Mouse (Mus musculus) CH12.LX (cell line): ENCODE results near the gene Arrdc3. TPM values are rescaled to one million over a fixed set of nuclear protein-coding genes. Genes with fewer than 3 reads are reported as not detected.

ENCODE experiments used
- DNase-seq: peaks from one replicate; pipeline ENCODE4 v3.0.0-alpha.2; 2013; ENCODE audit errors: extremely low read depth
- H3K27ac ChIP-seq: 2 replicates; pipeline ENCODE4 v1.5.1; 2012; ENCODE audit warnings: low read depth, mild to moderate bottlenecking, control low read depth, moderate library complexity; ENCODE audit not compliant: insufficient read depth
- H3K27me3 ChIP-seq: replicated peaks from 2 replicates; pipeline ENCODE3; 2012; ENCODE audit warnings: inconsistent platforms
- H3K36me3 ChIP-seq, 2 experiments: replicated peaks in 1 of 2; 2 replicates each; pipeline versions ENCODE3 to v1.6.1; 2012; ENCODE audit warnings: inconsistent platforms in 1 of 2, low read length in 1 of 2, mild to moderate bottlenecking in 1 of 2, mixed read lengths in 1 of 2, moderate library complexity in 1 of 2; ENCODE audit not compliant: control insufficient read depth in 1 of 2, insufficient read depth in 1 of 2
- H3K4me1 ChIP-seq, 2 experiments: 2 replicates each; pipeline ENCODE4 v1.6.1; 2012; ENCODE audit warnings: inconsistent platforms in 1 of 2, moderate library complexity in 1 of 2; ENCODE audit not compliant: insufficient read depth in 2 of 2, control insufficient read depth in 1 of 2
- H3K4me2 ChIP-seq: 2 replicates; pipeline ENCODE4 v1.6.1; 2012; ENCODE audit warnings: low read depth, mild to moderate bottlenecking, control low read depth; ENCODE audit not compliant: poor library complexity, insufficient read depth, severe bottlenecking
- H3K4me3 ChIP-seq, 3 experiments: fragments of 150-350 bp in 1 of 3; sonication (generic) in 1 of 3; replicated peaks in 1 of 3; 2 replicates each; pipeline versions ENCODE3 to v1.5.1; 2011 to 2012; ENCODE audit warnings: low read depth in 2 of 3, low read length in 2 of 3, mild to moderate bottlenecking in 2 of 3, moderate library complexity in 2 of 3, control low read depth in 1 of 3, improper control_type of control experiment in 1 of 3, inconsistent platforms in 1 of 3, mixed read lengths in 1 of 3; ENCODE audit not compliant: poor library complexity in 1 of 3
- H3K79me2 ChIP-seq: replicated peaks from 2 replicates; pipeline ENCODE4 v1.6.1; 2012; ENCODE audit warnings: mild to moderate bottlenecking, moderate library complexity; ENCODE audit not compliant: control insufficient read depth, poor library complexity, insufficient read depth, severe bottlenecking; ENCODE audit errors: extremely low read depth
- H3K9ac ChIP-seq: 2 replicates; pipeline ENCODE4 v1.6.1; 2012; ENCODE audit warnings: low read depth, mild to moderate bottlenecking, control low read depth, moderate library complexity; ENCODE audit not compliant: insufficient read depth
- H3K9me3 ChIP-seq: replicated peaks from 2 replicates; pipeline ENCODE3; 2012; ENCODE audit warnings: low read length, inconsistent platforms, mixed read lengths
- CHD1 ChIP-seq: IDR thresholded peaks from 2 replicates; pipeline ENCODE4 v1.6.1; 2012; ENCODE audit warnings: low read depth, low read length, improper control_type of control experiment, inconsistent platforms
- EP300 ChIP-seq: IDR thresholded peaks from 2 replicates; pipeline ENCODE4 v1.6.1; 2011; ENCODE audit warnings: low read length, improper control_type of control experiment
- ETS1 ChIP-seq: conservative IDR thresholded peaks from 2 replicates; pipeline ENCODE4 v1.6.1; 2012; ENCODE audit warnings: low read depth, mild to moderate bottlenecking, inconsistent platforms, low read length, improper control_type of control experiment, moderate library complexity
- GABPA ChIP-seq: IDR thresholded peaks from 2 replicates; pipeline ENCODE4 v1.6.1; 2012; ENCODE audit warnings: low read depth, low read length, improper control_type of control experiment, inconsistent platforms; ENCODE audit not compliant: insufficient replicate concordance
- HCFC1 ChIP-seq: IDR thresholded peaks from 2 replicates; pipeline ENCODE4 v1.6.1; 2012; ENCODE audit warnings: low read depth, mild to moderate bottlenecking, inconsistent platforms, low read length, improper control_type of control experiment
- IRF4 ChIP-seq: IDR thresholded peaks from 2 replicates; pipeline ENCODE4 v1.6.1; 2014; ENCODE audit warnings: low read depth, mild to moderate bottlenecking, inconsistent platforms, low read length, improper control_type of control experiment
- JUN ChIP-seq: IDR thresholded peaks from 2 replicates; pipeline ENCODE4 v1.6.1; 2011; ENCODE audit warnings: low read depth, mild to moderate bottlenecking, low read length, improper control_type of control experiment, moderate library complexity; ENCODE audit not compliant: insufficient read depth
- JUND ChIP-seq: conservative IDR thresholded peaks from 2 replicates; pipeline ENCODE4 v1.6.1; 2011; ENCODE audit warnings: low read depth, low read length, improper control_type of control experiment
- KAT2A ChIP-seq: IDR thresholded peaks from 2 replicates; pipeline ENCODE4 v1.6.1; 2012; ENCODE audit warnings: low read length, improper control_type of control experiment, inconsistent platforms; ENCODE audit not compliant: insufficient replicate concordance
- MAFK ChIP-seq: IDR thresholded peaks from 2 replicates; pipeline ENCODE4 v1.6.1; 2011; ENCODE audit warnings: low read length, improper control_type of control experiment; ENCODE audit not compliant: insufficient replicate concordance
- MEF2A ChIP-seq: IDR thresholded peaks from 2 replicates; pipeline ENCODE4 v1.6.1; 2014; ENCODE audit warnings: low read depth, mild to moderate bottlenecking, inconsistent platforms, low read length, improper control_type of control experiment, borderline replicate concordance
- MXI1 ChIP-seq: IDR thresholded peaks from 2 replicates; pipeline ENCODE4 v1.6.1; 2011; ENCODE audit warnings: mild to moderate bottlenecking, low read depth, low read length, improper control_type of control experiment
- MYC ChIP-seq: IDR thresholded peaks from 2 replicates; pipeline ENCODE4 v1.6.1; 2011; ENCODE audit warnings: low read depth, mild to moderate bottlenecking, improper control_type of control experiment, low read length
- NRF1 ChIP-seq: IDR thresholded peaks from 2 replicates; pipeline ENCODE4 v1.6.1; 2014; ENCODE audit warnings: low read depth, mild to moderate bottlenecking, inconsistent platforms, low read length, improper control_type of control experiment, moderate library complexity
- PAX5 ChIP-seq: IDR thresholded peaks from 2 replicates; pipeline ENCODE4 v1.6.1; 2012; ENCODE audit warnings: low read length, inconsistent platforms, mixed read lengths
- POLR2A ChIP-seq: IDR thresholded peaks from 2 replicates; pipeline ENCODE4 v1.6.1; 2011; ENCODE audit warnings: low read depth, mild to moderate bottlenecking, improper control_type of control experiment, low read length
- POLR2AphosphoS2 ChIP-seq: IDR thresholded peaks from 2 replicates; pipeline ENCODE4 v1.6.1; 2011; ENCODE audit warnings: low read depth, low read length, improper control_type of control experiment
- RCOR1 ChIP-seq: conservative IDR thresholded peaks from 2 replicates; pipeline ENCODE4 v1.6.1; 2012; ENCODE audit warnings: low read depth, mild to moderate bottlenecking, inconsistent platforms, low read length, improper control_type of control experiment
- TBP ChIP-seq: conservative IDR thresholded peaks from 2 replicates; pipeline ENCODE4 v1.6.1; 2011; ENCODE audit warnings: low read depth, low read length, improper control_type of control experiment
- USF2 ChIP-seq: conservative IDR thresholded peaks from 2 replicates; pipeline ENCODE4 v1.6.1; 2011; ENCODE audit warnings: low read depth, low read length, improper control_type of control experiment
- ZNF384 ChIP-seq: IDR thresholded peaks from 2 replicates; pipeline ENCODE4 v1.6.1; 2012; ENCODE audit warnings: low read depth, low read length, improper control_type of control experiment, inconsistent platforms
- dilution Hi-C: fragments of 300-500 bp; cut with MboI; formaldehyde crosslinking; loops from 2 replicates; pipeline ENCODE4 v1.14.3; 2020; ENCODE audit warnings: low sequenced_read_pairs; ENCODE audit not compliant: extremely low pct_unique_long_range_greater_than_20kb, extremely low pct_ligation_motif_present
- in situ Hi-C: fragments of 300-500 bp; cut with MboI; formaldehyde crosslinking; loops from 3 replicates; pipeline ENCODE4 v1.14.3; 2019; ENCODE audit warnings: low sequenced_read_pairs, low pct_ligation_motif_present, low pct_unique_long_range_greater_than_20kb, mixed read lengths
- polyA plus RNA-seq: library from polyadenylated mRNA; unstranded; fragments of >175 nt; gene quantifications from 2 replicates; pipeline ENCODE4 v1.2.1, GENCODE M21; 2012; ENCODE audit warnings: low read depth; ENCODE audit not compliant: insufficient read length
- total RNA-seq, 2 experiments: library from RNA; depleted of rRNA; stranded (reverse); fragments of 300-350 nt in 1 of 2; fragments of >200 nt in 1 of 2; gene quantifications; 2 replicates each; pipeline ENCODE4 v1.2.3; 2012 to 2014

Gene Arrdc3
- total and polyA plus RNA-seq, 3 experiments, result 3.8 to 11.7 (median 5.6) TPM

- H3K36me3 ChIP-seq, result peaks cover 14 to 20% of the 10 kb centered on the region in 2 experiments
- no peak for DNase-seq
- no peak overlapping the region for H3K4me2 ChIP-seq
- no peak overlapping the region for H3K9ac ChIP-seq
- in situ Hi-C loops (loop anchor here (25.0 kb wide), 1 partner anchor 265 kb away; no protein-coding TSS in a partner anchor), dilution Hi-C loops (no loop called here)
- H3K27ac ChIP-seq, result no peak overlapping the region
- H3K4me3 ChIP-seq, result no peak overlapping the region
- H3K4me1 ChIP-seq, result no peaks in the 10 kb centered on the region
- no peaks in the 10 kb centered on the region for H3K27me3 ChIP-seq
- TF ChIP-seq MXI1, result no peak
- no peak for TF ChIP-seq JUN
- no peaks in the 10 kb centered on the region for H3K9me3 ChIP-seq
- no peaks in the 10 kb centered on the region for H3K79me2 ChIP-seq
These were observed 14.2 kb downstream of the Arrdc3 start for GRCm38 (mm10) chr13:80897411-80897810.

DNA sequence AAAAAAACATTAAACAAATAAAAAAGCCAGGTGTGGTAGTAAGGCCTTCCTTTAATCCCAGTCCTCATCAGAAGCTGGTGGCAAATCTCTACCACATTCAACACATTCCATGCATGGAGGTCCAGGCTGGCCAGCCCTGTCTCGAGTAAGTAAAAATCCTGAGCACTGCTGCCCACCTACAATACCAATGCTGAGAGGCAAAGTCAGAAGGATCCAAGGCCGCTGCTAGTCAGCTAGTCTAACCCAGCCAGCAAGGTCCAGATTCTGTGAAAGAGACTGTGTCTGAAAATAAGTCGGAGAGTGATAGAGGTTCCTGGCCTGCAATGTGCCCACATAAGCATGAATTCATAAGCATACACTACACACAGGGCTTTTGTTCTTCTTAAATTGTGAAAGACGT, 14.9 kb downstream of the Arrdc3 start:
- no peak for TF ChIP-seq JUND
- no peak for TF ChIP-seq POLR2A
- TF ChIP-seq PAX5, result no peak
- no peak for TF ChIP-seq CHD1
- TF ChIP-seq ZNF384, result no peak
- no peak for TF ChIP-seq HCFC1
- TF ChIP-seq ETS1, result no peak
- TF ChIP-seq MEF2A, result no peak
- TF ChIP-seq RCOR1, result no peak
- TF ChIP-seq MAFK, result no peak
- no peak for TF ChIP-seq POLR2AphosphoS2
- TF ChIP-seq IRF4, result no peak
- TF ChIP-seq GABPA, result no peak
- no peak for TF ChIP-seq EP300
- no peak for TF ChIP-seq TBP
- no peak for TF ChIP-seq USF2
- no peak for TF ChIP-seq NRF1
- no peak for TF ChIP-seq KAT2A
- TF ChIP-seq MYC, result no peak
- in situ Hi-C loops, result loop anchor here (25.0 kb wide), 1 partner anchor 264 kb away; no protein-coding TSS in a partner anchor
- Histone ChIP-seq H3K4me3 (no peak overlapping the region), H3K27me3 (no peaks in the 10 kb centered on the region), H3K9me3 (no peaks in the 10 kb centered on the region), H3K4me1 (no peaks in the 10 kb centered on the region), H3K79me2 (no peaks in the 10 kb centered on the region), H3K4me2 (no peak overlapping the region), H3K9ac (no peak overlapping the region), H3K27ac (no peak overlapping the region), H3K36me3 (peaks cover 10 to 16% of the 10 kb centered on the region in 2 experiments)
- DNase-seq, result no peak
- dilution Hi-C loops, result no loop called here
